Mouse (Mus musculus) liver, adult 2 months (tissue): ENCODE results near the gene Olfr329-ps. TPM values are rescaled to one million over a fixed set of nuclear protein-coding genes. Genes with fewer than 3 reads are reported as not detected.

Experiments used
- DNase-seq: peaks from one replicate; pipeline ENCODE4 v3.0.0-alpha.2; 2011; ENCODE audit warnings: low read depth, low spot score; ENCODE audit errors: extremely low read depth
- H3K27ac ChIP-seq: fragments of 200-500 bp; replicated peaks from 2 replicates; pipeline ENCODE4 v1.5.1; 2012; ENCODE audit warnings: low read depth, mild to moderate bottlenecking, control low read depth, inconsistent platforms, low read length; ENCODE audit not compliant: insufficient read depth
- H3K27me3 ChIP-seq: fragments of 200-500 bp; 2 replicates; pipeline ENCODE4 v1.6.1; 2012; ENCODE audit warnings: mild to moderate bottlenecking, moderate library complexity, low read length, inconsistent platforms; ENCODE audit not compliant: control insufficient read depth, insufficient read depth
- H3K36me3 ChIP-seq: fragments of 200-500 bp; 2 replicates; pipeline ENCODE4 v1.6.1; 2012; ENCODE audit warnings: low read length, inconsistent platforms; ENCODE audit not compliant: control insufficient read depth, insufficient read depth
- H3K4me1 ChIP-seq: fragments of 200-500 bp; 2 replicates; pipeline ENCODE4 v1.6.1; 2011; ENCODE audit warnings: low read length; ENCODE audit not compliant: control insufficient read depth, insufficient read depth
- H3K4me3 ChIP-seq: fragments of 200-500 bp; 2 replicates; pipeline ENCODE4 v1.5.1; 2011; ENCODE audit warnings: low read depth, mild to moderate bottlenecking, control low read depth, low read length, moderate library complexity; ENCODE audit not compliant: insufficient read depth
- H3K79me2 ChIP-seq: fragments of 200-500 bp; 2 replicates; pipeline ENCODE4 v1.6.1; 2012; ENCODE audit warnings: inconsistent platforms, mild to moderate bottlenecking, low read length, moderate library complexity; ENCODE audit not compliant: control insufficient read depth, insufficient read depth
- H3K9ac ChIP-seq: fragments of 200-500 bp; 2 replicates; pipeline ENCODE4 v1.6.1; 2012; ENCODE audit warnings: low read depth, mild to moderate bottlenecking, control low read depth, inconsistent platforms, low read length
- CTCF ChIP-seq: fragments of 200-500 bp; IDR thresholded peaks from 2 replicates; pipeline ENCODE4 v1.5.1; 2011; ENCODE audit warnings: low read depth, low read length, control low read depth
- POLR2A ChIP-seq: fragments of 200-500 bp; IDR thresholded peaks from 2 replicates; pipeline ENCODE4 v1.6.1; 2011; ENCODE audit warnings: low read length, control low read depth; ENCODE audit not compliant: insufficient read depth; ENCODE audit errors: extremely low read depth
- WGBS: fragments of 180-500 bp; shearing (Covaris S2); methylation state at CpG from one replicate; pipeline ENCODE4 v1.1.7; 2018; 5-methylcytosine and 5-hydroxymethylcytosine counted together
- polyA plus RNA-seq: library from polyadenylated mRNA; depleted of rRNA; stranded (reverse); fragments of >200 nt; gene quantifications from 2 replicates; pipeline ENCODE4 v1.2.3, GENCODE M21; 2012; rRNA removed
- total RNA-seq: library from RNA; depleted of rRNA; stranded (reverse); fragments of >200 nt; gene quantifications from 2 replicates; pipeline ENCODE4 v1.2.3, GENCODE M21; 2014; rRNA removed

Olfr329-ps gene
- total and polyA plus RNA-seq, 2 experiments, result not detected

- no peak for DNase-seq
- Histone ChIP-seq H3K4me3 (no peak overlapping the region), H3K79me2 (no peaks in the 10 kb centered on the region), H3K36me3 (no peaks in the 10 kb centered on the region), H3K9ac (no peak overlapping the region), H3K27ac (no peak overlapping the region), H3K27me3 (no peaks in the 10 kb centered on the region), H3K4me1 (no peaks in the 10 kb centered on the region)
- no peak for TF ChIP-seq POLR2A
- no peak for TF ChIP-seq CTCF
- WGBS, result 51% methylated on average over 3 of the region's 3 CpGs
Observed at GRCm38 (mm10) chr11:58499290-58499689, 46.9 kb downstream of the Olfr329-ps start.

DNA sequence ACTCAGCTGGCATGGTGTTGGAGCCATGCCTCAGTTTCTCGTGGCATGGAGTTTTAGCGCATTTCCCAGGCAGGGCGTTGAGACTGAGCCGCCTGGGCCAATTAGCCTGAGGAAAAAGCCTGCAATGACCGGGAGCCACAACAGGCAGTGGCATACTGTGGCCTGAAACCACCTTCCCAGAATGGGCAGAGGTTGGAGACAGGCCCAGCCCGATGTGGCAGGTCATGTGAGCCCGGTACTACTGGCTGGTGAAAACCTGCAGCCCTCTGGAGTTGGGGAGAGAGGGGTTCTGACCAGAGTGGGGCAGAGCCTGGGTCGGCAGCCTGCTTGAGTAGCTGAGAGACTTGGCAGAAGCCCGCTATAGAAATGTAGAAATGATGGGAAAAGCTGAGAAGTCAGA lies 47.5 kb downstream of the Olfr329-ps start:
- 87% methylated on average over 9 of the region's 9 CpGs for WGBS
- Histone ChIP-seq H3K36me3 (no peaks in the 10 kb centered on the region), H3K4me1 (no peaks in the 10 kb centered on the region), H3K4me3 (no peak overlapping the region), H3K79me2 (no peaks in the 10 kb centered on the region), H3K27ac (no peak overlapping the region), H3K27me3 (no peaks in the 10 kb centered on the region), H3K9ac (no peak overlapping the region)
- no peak for DNase-seq
- no peak for TF ChIP-seq POLR2A
- no peak for TF ChIP-seq CTCF

GRCm38 (mm10) chr11:58492455-58492854 lies 53.8 kb downstream of the Olfr329-ps start, which contains the start of gene Olfr332:
Olfr332 (minus strand) TSS chr11:58492555.
- Histone ChIP-seq H3K4me3 (no peak within 1 kb of the TSS), H3K9ac (no peak within 1 kb of the TSS), H3K36me3 (no peaks in the 10 kb centered on the region), H3K27ac (no peak within 1 kb of the TSS), H3K4me1 (no peaks in the 10 kb centered on the region), H3K27me3 (peaks cover 2% of the 10 kb centered on the region; the same call in 1 of the 2 replicates), H3K79me2 (no peaks in the 10 kb centered on the region)
- no peak for TF ChIP-seq CTCF
- TF ChIP-seq POLR2A, result no peak
- DNase-seq, result no peak
- WGBS, result 83% methylated on average over 2 of the region's 2 CpGs

Other genes with a start within 250 kb of the Olfr329-ps start
- 2.3 and 3.0 TPM in 2 replicates for gene Zfp692, start 239.4 kb downstream of the Olfr329-ps start, total RNA-seq
- 5.9 and 8.9 TPM in 2 replicates for gene Zfp692, start 239.4 kb downstream of the Olfr329-ps start, polyA plus RNA-seq
- 20.7 and 23.8 TPM in 2 replicates for gene Zfp672, start 216.1 kb downstream of the Olfr329-ps start, total RNA-seq
- 14.9 and 18.6 TPM in 2 replicates for gene Zfp672, start 216.1 kb downstream of the Olfr329-ps start, polyA plus RNA-seq
- 8.9 and 10.3 TPM in 2 replicates for gene Sh3bp5l, start 215.7 kb downstream of the Olfr329-ps start, total RNA-seq
- 15.8 and 19.6 TPM in 2 replicates for gene Sh3bp5l, start 215.7 kb downstream of the Olfr329-ps start, polyA plus RNA-seq
- not detected in 2 replicates for gene Lypd8, start 167.4 kb downstream of the Olfr329-ps start, total RNA-seq
- gene Lypd8, start 167.4 kb downstream of the Olfr329-ps start, polyA plus RNA-seq, result 2.6 and 4.0 TPM in 2 replicates
- not detected in 2 replicates for gene 1810065E05Rik, start 125.3 kb downstream of the Olfr329-ps start, total RNA-seq
- gene 1810065E05Rik, start 125.3 kb downstream of the Olfr329-ps start, polyA plus RNA-seq, result 0.22 TPM in 1 of 2 replicates, not detected in the other
- not detected in 2 replicates for gene Gm12253, start 113.9 kb downstream of the Olfr329-ps start, total RNA-seq
- not detected in 2 replicates for gene Gm12253, start 113.9 kb downstream of the Olfr329-ps start, polyA plus RNA-seq
- gene Lypd9, start 93.5 kb downstream of the Olfr329-ps start, total RNA-seq, result not detected in 2 replicates
- gene Lypd9, start 93.5 kb downstream of the Olfr329-ps start, polyA plus RNA-seq, result not detected in 2 replicates
- not detected in 2 replicates for gene Olfr30, start 84.2 kb downstream of the Olfr329-ps start, total RNA-seq
- gene Olfr30, start 84.2 kb downstream of the Olfr329-ps start, polyA plus RNA-seq, result not detected in 2 replicates
- gene Olfr332, start 53.9 kb downstream of the Olfr329-ps start, total RNA-seq, result not detected in 2 replicates
- not detected in 2 replicates for gene Olfr332, start 53.9 kb downstream of the Olfr329-ps start, polyA plus RNA-seq
- not detected in 2 replicates for gene Olfr331, start 43.9 kb downstream of the Olfr329-ps start, total RNA-seq
- gene Olfr331, start 43.9 kb downstream of the Olfr329-ps start, polyA plus RNA-seq, result not detected in 2 replicates
- gene Olfr330, start 11.6 kb downstream of the Olfr329-ps start, total RNA-seq, result not detected in 2 replicates
- gene Olfr330, start 11.6 kb downstream of the Olfr329-ps start, polyA plus RNA-seq, result not detected in 2 replicates
- gene Olfr328, start 9.2 kb upstream of the Olfr329-ps start, total RNA-seq, result 0.07 TPM in 1 of 2 replicates, not detected in the other
- not detected in 2 replicates for gene Olfr328, start 9.2 kb upstream of the Olfr329-ps start, polyA plus RNA-seq
- not detected in 2 replicates for gene Olfr224, start 24.1 kb upstream of the Olfr329-ps start, total RNA-seq
- gene Olfr224, start 24.1 kb upstream of the Olfr329-ps start, polyA plus RNA-seq, result not detected in 2 replicates
- gene Olfr325, start 31.3 kb upstream of the Olfr329-ps start, total RNA-seq, result not detected in 2 replicates
- not detected in 2 replicates for gene Olfr325, start 31.3 kb upstream of the Olfr329-ps start, polyA plus RNA-seq
- gene Olfr324, start 48.7 kb upstream of the Olfr329-ps start, total RNA-seq, result not detected in 2 replicates
- gene Olfr324, start 48.7 kb upstream of the Olfr329-ps start, polyA plus RNA-seq, result not detected in 2 replicates
- gene 2210407C18Rik, start 69.7 kb upstream of the Olfr329-ps start, total RNA-seq, result 0.27 TPM in 1 of 2 replicates, not detected in the other
- gene 2210407C18Rik, start 69.7 kb upstream of the Olfr329-ps start, polyA plus RNA-seq, result not detected in 2 replicates
- gene Olfr323, start 84.1 kb upstream of the Olfr329-ps start, total RNA-seq, result not detected in 2 replicates
- not detected in 2 replicates for gene Olfr323, start 84.1 kb upstream of the Olfr329-ps start, polyA plus RNA-seq
- gene Trim58, start 94.0 kb upstream of the Olfr329-ps start, total RNA-seq, result not detected in 2 replicates
- not detected in 2 replicates for gene Trim58, start 94.0 kb upstream of the Olfr329-ps start, polyA plus RNA-seq
- not detected in 2 replicates for gene Olfr322, start 112.4 kb upstream of the Olfr329-ps start, total RNA-seq
- not detected in 2 replicates for gene Olfr322, start 112.4 kb upstream of the Olfr329-ps start, polyA plus RNA-seq
- gene Olfr320, start 134.7 kb upstream of the Olfr329-ps start, total RNA-seq, result not detected in 2 replicates
- gene Olfr320, start 134.7 kb upstream of the Olfr329-ps start, polyA plus RNA-seq, result not detected in 2 replicates
- not detected in 2 replicates for gene Olfr319, start 152.7 kb upstream of the Olfr329-ps start, total RNA-seq
- not detected in 2 replicates for gene Olfr319, start 152.7 kb upstream of the Olfr329-ps start, polyA plus RNA-seq
- gene Olfr318, start 177.6 kb upstream of the Olfr329-ps start, total RNA-seq, result not detected in 2 replicates
- not detected in 2 replicates for gene Olfr318, start 177.6 kb upstream of the Olfr329-ps start, polyA plus RNA-seq
- not detected in 2 replicates for gene Olfr317, start 192.8 kb upstream of the Olfr329-ps start, total RNA-seq
- gene Olfr317, start 192.8 kb upstream of the Olfr329-ps start, polyA plus RNA-seq, result not detected in 2 replicates
- not detected in 2 replicates for gene Olfr316, start 206.3 kb upstream of the Olfr329-ps start, total RNA-seq
- not detected in 2 replicates for gene Olfr316, start 206.3 kb upstream of the Olfr329-ps start, polyA plus RNA-seq
- not detected in 2 replicates for gene Olfr315, start 226.8 kb upstream of the Olfr329-ps start, total RNA-seq
- not detected in 2 replicates for gene Olfr315, start 226.8 kb upstream of the Olfr329-ps start, polyA plus RNA-seq
- gene Olfr314, start 236.5 kb upstream of the Olfr329-ps start, total RNA-seq, result not detected in 2 replicates
- gene Olfr314, start 236.5 kb upstream of the Olfr329-ps start, polyA plus RNA-seq, result not detected in 2 replicates